Mouse (Mus musculus) heart, embryonic 11.5 days (tissue): ENCODE data around the gene Dcpp1. TPM values are rescaled to one million over a fixed set of nuclear protein-coding genes. Genes with fewer than 3 reads are reported as not detected.

Source experiments
- ATAC-seq: fragments of 200-750 bp; cut with Nextera tagmentation; replicated peaks from 2 replicates; pipeline ENCODE4 v1.8.0; 2017; ENCODE audit warnings: moderate library complexity; ENCODE audit not compliant: insufficient number of reproducible peaks, low FRiP score, low TSS enrichment
- H3K27ac ChIP-seq: fragments of 300-500 bp; sonication (generic); 2 replicates; pipeline ENCODE4 v1.5.1; 2014; ENCODE audit warnings: mild to moderate bottlenecking, low read depth, low read length
- H3K27me3 ChIP-seq: fragments of 300-500 bp; sonication (generic); 2 replicates; pipeline ENCODE4 v1.6.1; 2014; ENCODE audit warnings: mild to moderate bottlenecking, low read length, mixed read lengths; ENCODE audit not compliant: control insufficient read depth, insufficient read depth
- H3K36me3 ChIP-seq: fragments of 300-500 bp; sonication (generic); 2 replicates; pipeline ENCODE4 v1.6.1; 2014; ENCODE audit warnings: mild to moderate bottlenecking, low read length, moderate library complexity, mixed read lengths; ENCODE audit not compliant: control insufficient read depth, insufficient read depth
- H3K4me1 ChIP-seq: fragments of 300-500 bp; sonication (generic); 2 replicates; pipeline ENCODE4 v1.6.1; 2014; ENCODE audit warnings: low read length; ENCODE audit not compliant: control insufficient read depth, insufficient read depth
- H3K4me2 ChIP-seq: fragments of 300-500 bp; sonication (generic); 2 replicates; pipeline ENCODE4 v1.6.1; 2014; ENCODE audit warnings: mild to moderate bottlenecking, moderate library complexity
- H3K4me3 ChIP-seq: fragments of 300-500 bp; sonication (generic); 2 replicates; pipeline ENCODE4 v1.5.1; 2014; ENCODE audit warnings: low read depth, low read length
- H3K9ac ChIP-seq: fragments of 300-500 bp; sonication (generic); 2 replicates; pipeline ENCODE4 v1.6.1; 2014; ENCODE audit warnings: mild to moderate bottlenecking, low read depth, low read length, moderate library complexity
- H3K9me3 ChIP-seq: fragments of 300-500 bp; sonication (generic); replicated peaks from 2 replicates; pipeline ENCODE4 v1.6.1; 2016; ENCODE audit warnings: low read length; ENCODE audit not compliant: control insufficient read depth
- WGBS: fragments of 180-500 bp; shearing (Covaris S2); extraction: QIAGEN DNeasy Blood & Tissue Kit; methylation state at CpG from one replicate; pipeline ENCODE4 v1.1.7; 2014; ENCODE audit not compliant: insufficient replicate concordance; 5-methylcytosine and 5-hydroxymethylcytosine counted together
- polyA plus RNA-seq: library from polyadenylated mRNA; unstranded; fragments of >200 nt; fragmentation: Nextera tagmentation; extraction: Ambion mirVana; gene quantifications from 2 replicates; pipeline ENCODE4 v1.2.1, GENCODE M21; 2014

The Dcpp1 gene
- polyA plus RNA-seq, 1 experiment from 2014 or later = not detected

- Histone ChIP-seq H3K4me1 (peaks cover 7% of the 10 kb centered on the region; the same call in 1 of the 2 replicates), H3K9me3 (no peaks in the 10 kb centered on the region), H3K4me2 (no peak overlapping the region), H3K9ac (no peak overlapping the region), H3K4me3 (no peak overlapping the region), H3K27ac (no peak overlapping the region), H3K27me3 (no peaks in the 10 kb centered on the region), H3K36me3 (no peaks in the 10 kb centered on the region)
- no peak for ATAC-seq
- 42% methylated on average over 5 of the region's 5 CpGs for WGBS
Measured at GRCm38 (mm10) chr17:23853292-23853691, 27.4 kb upstream of the Dcpp1 start.

GRCm38 (mm10) chr17:23854229-23854765, 26.4 kb upstream of the Dcpp1 start:
- H3K4me2 ChIP-seq = no peak overlapping the region
- 73% methylated on average over 10 of the region's 10 CpGs for WGBS
- no peaks in the 10 kb centered on the region for H3K9me3 ChIP-seq
- H3K4me3 ChIP-seq = no peak overlapping the region
- H3K27ac ChIP-seq = no peak overlapping the region
- ATAC-seq = no peak
- no peaks in the 10 kb centered on the region for H3K36me3 ChIP-seq
- H3K4me1 ChIP-seq = peaks cover 7% of the 10 kb centered on the region; the same call in 1 of the 2 replicates
- H3K9ac ChIP-seq = no peak overlapping the region
- no peaks in the 10 kb centered on the region for H3K27me3 ChIP-seq

- peaks cover 7% of the 10 kb centered on the region; the same call in 1 of the 2 replicates for H3K4me1 ChIP-seq
- ATAC-seq = no peak
- peaks cover 4% of the 10 kb centered on the region; the same call in 1 of the 2 replicates for H3K27me3 ChIP-seq
- no peaks in the 10 kb centered on the region for H3K9me3 ChIP-seq
- H3K36me3 ChIP-seq = no peaks in the 10 kb centered on the region
- H3K4me3 ChIP-seq = no peak overlapping the region
- H3K9ac ChIP-seq = no peak overlapping the region
- no peak overlapping the region for H3K27ac ChIP-seq
- 73% methylated on average over 6 of the region's 6 CpGs for WGBS
- no peak overlapping the region for H3K4me2 ChIP-seq
Measured at GRCm38 (mm10) chr17:23857193-23857592, 23.5 kb upstream of the Dcpp1 start.

DNA sequence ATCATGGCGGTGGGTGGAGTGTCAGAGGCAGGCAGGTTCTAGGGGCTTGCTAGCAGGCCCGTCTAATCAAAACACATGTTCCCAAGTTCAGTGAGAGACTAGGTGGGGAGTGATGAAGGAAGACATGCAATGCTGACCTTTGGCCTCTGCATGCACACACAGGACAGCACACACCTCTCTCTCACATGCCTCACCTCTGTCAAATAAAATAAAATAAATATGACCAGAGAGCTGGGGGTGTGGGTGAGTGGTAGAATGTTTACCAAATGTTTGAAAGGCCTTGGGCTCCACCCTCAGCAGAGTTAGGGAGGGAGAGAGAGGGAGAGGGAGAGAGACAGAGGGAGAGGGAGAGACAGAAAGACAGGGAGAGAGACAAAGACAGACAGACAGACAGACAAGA, 22.8 kb upstream of the Dcpp1 start:
- no peaks in the 10 kb centered on the region for H3K9me3 ChIP-seq
- H3K36me3 ChIP-seq = no peaks in the 10 kb centered on the region
- 68% methylated on average over 2 of the region's 2 CpGs for WGBS
- no peak overlapping the region for H3K27ac ChIP-seq
- H3K4me1 ChIP-seq = peaks cover 7% of the 10 kb centered on the region; the same call in 1 of the 2 replicates
- H3K4me3 ChIP-seq = no peak overlapping the region
- no peak for ATAC-seq
- H3K4me2 ChIP-seq = no peak overlapping the region
- H3K9ac ChIP-seq = no peak overlapping the region
- peaks cover 4% of the 10 kb centered on the region; the same call in 1 of the 2 replicates for H3K27me3 ChIP-seq

DNA sequence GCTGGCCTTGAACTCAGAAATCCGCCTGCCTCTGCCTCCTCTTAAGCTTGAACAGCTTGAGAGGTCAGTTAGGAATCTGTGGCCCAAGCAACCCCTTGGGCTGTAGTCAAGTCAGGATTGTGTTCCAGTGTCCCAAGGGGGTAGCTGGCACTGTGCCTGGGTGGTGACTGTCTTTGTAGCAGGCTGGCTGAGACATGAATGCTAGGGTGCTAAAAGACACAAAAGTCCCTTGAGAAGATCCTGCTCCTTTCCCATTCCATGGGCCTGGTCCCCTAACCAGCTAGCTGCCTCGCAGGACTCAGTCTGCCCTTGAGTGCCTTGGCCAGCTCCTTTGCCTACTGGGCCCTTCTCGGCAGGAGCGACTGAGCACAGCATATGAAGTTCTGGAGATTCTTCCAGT, 17.8 kb upstream of the Dcpp1 start:
- Histone ChIP-seq H3K27me3 (peaks cover 4% of the 10 kb centered on the region; the same call in 1 of the 2 replicates), H3K4me3 (no peak overlapping the region), H3K9ac (no peak overlapping the region), H3K4me1 (no peaks in the 10 kb centered on the region), H3K27ac (no peak overlapping the region), H3K4me2 (no peak overlapping the region), H3K9me3 (no peaks in the 10 kb centered on the region), H3K36me3 (no peaks in the 10 kb centered on the region)
- ATAC-seq = no peak
- 81% methylated on average over 4 of the region's 4 CpGs for WGBS

DNA sequence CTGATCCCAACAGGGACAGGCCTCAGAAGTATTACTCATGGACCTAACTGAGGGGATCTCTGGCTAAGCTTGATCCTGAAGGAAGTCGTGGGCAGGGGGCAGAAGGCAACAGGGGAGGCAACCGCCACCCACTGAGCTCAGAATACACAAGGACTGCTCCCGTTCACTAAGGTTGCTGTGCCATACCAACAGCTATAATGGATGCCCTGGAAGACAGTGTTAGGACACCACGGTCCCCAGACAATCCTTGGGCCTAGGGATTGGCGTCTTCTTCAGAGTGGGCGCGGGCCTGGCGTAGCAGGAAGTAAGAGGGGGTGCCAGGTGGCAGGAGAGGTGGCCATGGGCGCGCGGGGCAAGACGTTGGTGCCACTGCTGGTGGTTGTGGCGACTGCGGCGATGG, 12.9 kb upstream of the Dcpp1 start, which contains the start of gene Prss21:
Gene Prss21, plus strand, starts transcription at position 301 of the 400 bp plus-strand sequence.
- Histone ChIP-seq H3K4me1 (no peaks in the 10 kb centered on the region), H3K4me3 (no peak within 1 kb of the TSS), H3K27ac (no peak within 1 kb of the TSS), H3K4me2 (no peak within 1 kb of the TSS), H3K36me3 (no peaks in the 10 kb centered on the region), H3K27me3 (no peaks in the 10 kb centered on the region), H3K9me3 (no peaks in the 10 kb centered on the region), H3K9ac (no peak within 1 kb of the TSS)
- no peak for ATAC-seq
- WGBS = 77% methylated on average over 15 of the region's 15 CpGs

DNA sequence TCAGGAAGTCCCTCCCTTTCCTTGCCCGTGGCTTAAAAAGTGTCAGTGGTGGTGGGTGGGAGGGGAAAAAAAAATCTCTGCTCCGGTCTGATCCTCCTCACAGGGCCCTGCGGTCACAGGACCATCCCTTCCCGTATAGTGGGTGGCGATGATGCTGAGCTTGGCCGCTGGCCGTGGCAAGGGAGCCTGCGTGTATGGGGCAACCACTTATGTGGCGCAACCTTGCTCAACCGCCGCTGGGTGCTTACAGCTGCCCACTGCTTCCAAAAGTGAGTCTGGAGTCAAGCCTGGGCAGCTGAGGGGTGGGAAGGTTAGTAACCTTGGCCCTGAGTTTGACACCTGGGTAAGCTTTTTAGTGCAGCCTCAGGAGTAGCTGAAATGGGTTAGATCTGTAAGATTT, 12.2 kb upstream of the Dcpp1 start:
- WGBS = 79% methylated on average over 11 of the region's 11 CpGs
- ATAC-seq = no peak
- no peaks in the 10 kb centered on the region for H3K4me1 ChIP-seq
- H3K4me3 ChIP-seq = no peak overlapping the region
- no peaks in the 10 kb centered on the region for H3K9me3 ChIP-seq
- no peaks in the 10 kb centered on the region for H3K36me3 ChIP-seq
- no peak overlapping the region for H3K27ac ChIP-seq
- no peaks in the 10 kb centered on the region for H3K27me3 ChIP-seq
- H3K9ac ChIP-seq = no peak overlapping the region
- no peak overlapping the region for H3K4me2 ChIP-seq

GRCm38 (mm10) chr17:23873884-23874856, 6.5 kb upstream of the Dcpp1 start:
- ATAC-seq = no peak
- no peak overlapping the region for H3K9ac ChIP-seq
- no peak overlapping the region for H3K27ac ChIP-seq
- no peaks in the 10 kb centered on the region for H3K9me3 ChIP-seq
- H3K4me1 ChIP-seq = no peaks in the 10 kb centered on the region
- H3K36me3 ChIP-seq = no peaks in the 10 kb centered on the region
- no peak overlapping the region for H3K4me3 ChIP-seq
- WGBS = 45% methylated on average over 8 of the region's 8 CpGs
- H3K27me3 ChIP-seq = no peaks in the 10 kb centered on the region
- no peak overlapping the region for H3K4me2 ChIP-seq
